Mouse (Mus musculus) stomach, postnatal 0 days (tissue): ENCODE results near the gene Mecom. TPM values are rescaled to one million over a fixed set of nuclear protein-coding genes. Genes with fewer than 3 reads are reported as not detected.

Source experiments
- ATAC-seq: fragments of 200-750 bp; cut with Nextera tagmentation; 2 replicates; pipeline ENCODE4 v1.8.0; 2017; ENCODE audit not compliant: low FRiP score, low TSS enrichment
- DNase-seq: peaks from one replicate; pipeline ENCODE4 v3.0.0-alpha.2; 2016; ENCODE audit warnings: low spot score
- H3K27ac ChIP-seq: fragments of 300-500 bp; sonication (generic); replicated peaks from 2 replicates; pipeline ENCODE4 v1.5.1; 2014; ENCODE audit warnings: mild to moderate bottlenecking, control low read depth
- H3K27me3 ChIP-seq: fragments of 300-500 bp; sonication (generic); 2 replicates; pipeline ENCODE4 v1.6.1; 2014; ENCODE audit warnings: low read length; ENCODE audit not compliant: control insufficient read depth, insufficient read depth
- H3K36me3 ChIP-seq: fragments of 300-500 bp; sonication (generic); 2 replicates; pipeline ENCODE4 v1.6.1; 2014; ENCODE audit warnings: low read length, mixed read lengths; ENCODE audit not compliant: control insufficient read depth, insufficient read depth
- H3K4me1 ChIP-seq: fragments of 300-500 bp; sonication (generic); replicated peaks from 2 replicates; pipeline ENCODE4 v1.6.1; 2014; ENCODE audit warnings: antibody characterized with exemption; ENCODE audit not compliant: control insufficient read depth, insufficient read depth
- H3K4me2 ChIP-seq: fragments of 300-500 bp; sonication (generic); replicated peaks from 2 replicates; pipeline ENCODE4 v1.6.1; 2014; ENCODE audit warnings: low read depth, mild to moderate bottlenecking, control low read depth, moderate library complexity
- H3K4me3 ChIP-seq: fragments of 300-500 bp; sonication (generic); 2 replicates; pipeline ENCODE4 v1.5.1; 2014; ENCODE audit warnings: low read depth, low read length, control low read depth
- H3K9ac ChIP-seq: fragments of 300-500 bp; sonication (generic); 2 replicates; pipeline ENCODE4 v1.6.1; 2014; ENCODE audit warnings: mild to moderate bottlenecking, low read length, control low read depth, mixed read lengths
- H3K9me3 ChIP-seq: fragments of 300-500 bp; sonication (generic); 2 replicates; pipeline ENCODE4 v1.6.1; 2016; ENCODE audit warnings: low read length; ENCODE audit not compliant: control insufficient read depth
- CTCF ChIP-seq: IDR thresholded peaks from 2 replicates; pipeline ENCODE4 v1.5.1; 2016; ENCODE audit warnings: antibody characterized with exemption, low read depth, mild to moderate bottlenecking, moderate library complexity
- EP300 ChIP-seq: optimal IDR thresholded peaks from 2 replicates; pipeline ENCODE3; 2016; ENCODE audit warnings: antibody characterized with exemption
- whole genome bisulfite sequencing: fragments of 180-500 bp; shearing (Covaris S2); extraction: QIAGEN DNeasy Blood & Tissue Kit; methylation state at CpG from one replicate; pipeline ENCODE4 v1.1.7; 2014; 5-methylcytosine and 5-hydroxymethylcytosine counted together
- polyA plus RNA-seq: library from polyadenylated mRNA; unstranded; fragments of >200 nt; fragmentation: Nextera tagmentation; extraction: Ambion mirVana; gene quantifications from 2 replicates; pipeline ENCODE4 v1.2.1, GENCODE M21; 2015

Mecom gene
- polyA plus RNA-seq, 1 experiment from 2014 or later: 25.7 TPM

GRCm38 (mm10) chr3:30548928-30549327 is 1.1 kb upstream of the Mecom start:
- Histone ChIP-seq H3K4me3 (no peak overlapping the region), H3K9me3 (no peaks in the 10 kb centered on the region), H3K27me3 (no peaks in the 10 kb centered on the region), H3K9ac (no peak overlapping the region), H3K27ac (no peak overlapping the region), H3K4me2 (no peak overlapping the region), H3K36me3 (no peaks in the 10 kb centered on the region), H3K4me1 (no peaks in the 10 kb centered on the region)
- TF ChIP-seq EP300: no peak
- TF ChIP-seq CTCF: no peak
- WGBS: 37% methylated on average over 7 of the region's 7 CpGs
- ATAC-seq (no peak), DNase-seq (no peak)

GRCm38 (mm10) chr3:30546831-30547369 is 908 bp downstream of the Mecom start:
- no peak for TF ChIP-seq CTCF
- TF ChIP-seq EP300: no peak
- Histone ChIP-seq H3K9ac (no peak overlapping the region), H3K4me3 (no peak overlapping the region), H3K36me3 (no peaks in the 10 kb centered on the region), H3K4me1 (no peaks in the 10 kb centered on the region), H3K9me3 (no peaks in the 10 kb centered on the region), H3K27ac (no peak overlapping the region), H3K27me3 (no peaks in the 10 kb centered on the region), H3K4me2 (peak overlapping the region; percentile 15; the same call in 1 of the 2 replicates)
- 35% methylated on average over 11 of the region's 11 CpGs for WGBS
- DNase-seq (no peak), ATAC-seq (no peak)

GRCm38 (mm10) chr3:30546366-30546765 is 1.4 kb downstream of the Mecom start:
- ATAC-seq (no peak), DNase-seq (no peak)
- no peaks in the 10 kb centered on the region for H3K9me3 ChIP-seq
- no peaks in the 10 kb centered on the region for H3K27me3 ChIP-seq
- no peak overlapping the region for H3K4me3 ChIP-seq
- no peaks in the 10 kb centered on the region for H3K36me3 ChIP-seq
- WGBS: 42% methylated on average over 13 of the region's 13 CpGs
- no peaks in the 10 kb centered on the region for H3K4me1 ChIP-seq
- no peak overlapping the region for H3K9ac ChIP-seq
- TF ChIP-seq EP300 (no peak), CTCF (no peak)
- no peak overlapping the region for H3K27ac ChIP-seq
- H3K4me2 ChIP-seq: peak overlapping the region; percentile 15; the same call in 1 of the 2 replicates

GRCm38 (mm10) chr3:30545246-30545645 is 2.6 kb downstream of the Mecom start:
- 83% methylated on average over 5 of the region's 5 CpGs for WGBS
- H3K4me3 ChIP-seq: no peak overlapping the region
- no peaks in the 10 kb centered on the region for H3K9me3 ChIP-seq
- no peak for ATAC-seq
- no peak overlapping the region for H3K4me2 ChIP-seq
- no peaks in the 10 kb centered on the region for H3K4me1 ChIP-seq
- H3K27me3 ChIP-seq: no peaks in the 10 kb centered on the region
- DNase-seq: no peak
- TF ChIP-seq CTCF: no peak
- TF ChIP-seq EP300: no peak
- no peak overlapping the region for H3K9ac ChIP-seq
- H3K36me3 ChIP-seq: no peaks in the 10 kb centered on the region
- no peak overlapping the region for H3K27ac ChIP-seq

- Histone ChIP-seq H3K4me1 (no peaks in the 10 kb centered on the region), H3K4me3 (no peak overlapping the region), H3K36me3 (no peaks in the 10 kb centered on the region), H3K27ac (no peak overlapping the region), H3K9ac (no peak overlapping the region), H3K9me3 (no peaks in the 10 kb centered on the region), H3K27me3 (no peaks in the 10 kb centered on the region), H3K4me2 (no peak overlapping the region)
- WGBS: 45% methylated on average over 5 of the region's 5 CpGs
- no peak for DNase-seq
- TF ChIP-seq EP300: no peak
- no peak for TF ChIP-seq CTCF
- no peak for ATAC-seq
These were observed 3.5 kb downstream of the Mecom start for GRCm38 (mm10) chr3:30544305-30544704.

GRCm38 (mm10) chr3:30535821-30536220 is 12.0 kb downstream of the Mecom start:
- TF ChIP-seq CTCF: no peak
- TF ChIP-seq EP300: no peak
- 69% methylated on average over 11 of the region's 11 CpGs for WGBS
- no peak overlapping the region for H3K4me2 ChIP-seq
- H3K36me3 ChIP-seq: no peaks in the 10 kb centered on the region
- no peak for DNase-seq
- H3K9ac ChIP-seq: no peak overlapping the region
- no peaks in the 10 kb centered on the region for H3K27me3 ChIP-seq
- no peaks in the 10 kb centered on the region for H3K4me1 ChIP-seq
- H3K4me3 ChIP-seq: no peak overlapping the region
- no peak for ATAC-seq
- H3K9me3 ChIP-seq: no peaks in the 10 kb centered on the region
- H3K27ac ChIP-seq: no peak overlapping the region
